Mouse (Mus musculus): ENCODE data around the gene Hacd3.
A peak's percentile ranks its signal among the peaks of the same experiment; 100 is the strongest.

Hacd3 gene

DNA sequence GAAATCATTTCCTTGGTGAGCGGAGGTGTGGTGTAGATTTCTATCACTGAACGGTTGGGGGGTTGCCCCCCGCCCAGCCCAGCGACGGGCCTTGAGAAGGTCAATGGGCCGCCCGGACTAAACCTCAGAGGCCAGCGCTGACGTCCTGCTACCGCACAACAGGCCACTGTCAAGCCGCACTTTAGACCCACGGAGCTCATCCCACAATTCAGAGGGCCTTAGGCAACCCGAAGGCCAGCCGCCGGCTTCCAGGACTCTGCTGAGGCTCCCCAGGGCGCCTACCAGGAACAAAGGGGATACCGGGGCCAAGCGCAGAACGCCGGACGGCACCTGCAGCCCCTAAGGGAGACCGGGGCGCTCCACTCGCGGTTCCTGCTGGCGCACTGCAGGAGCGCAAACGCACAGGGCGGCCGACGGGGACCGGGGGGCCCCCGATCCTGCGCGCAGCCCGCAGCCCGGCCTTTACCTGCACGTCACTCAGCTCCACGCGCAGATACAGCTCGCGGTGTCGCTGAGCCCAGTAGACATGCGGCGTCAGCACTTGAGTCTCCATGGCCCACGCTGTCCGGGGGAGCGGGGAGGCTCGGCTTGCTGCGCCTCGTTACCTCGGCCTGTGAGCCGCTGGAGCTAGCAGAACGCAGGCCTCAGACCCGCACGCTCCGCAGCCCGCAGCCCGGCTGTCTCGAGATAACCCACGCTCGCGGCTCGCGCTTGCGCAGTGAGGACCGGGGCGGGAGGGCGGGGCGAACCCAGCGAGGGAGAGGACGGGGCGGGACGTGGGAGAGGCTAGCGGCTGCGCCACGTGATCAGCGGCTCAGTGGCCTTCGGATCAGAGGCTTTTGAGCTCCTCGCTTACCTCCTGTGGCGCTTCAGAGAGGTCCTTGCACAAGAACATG is at the start of gene Hacd3:
Gene Hacd3, minus strand, starts transcription at position 703 of the 896 bp plus-strand sequence.
- DNase-seq (ENCODE audit: low spot score in 2 of 2), result peak; percentile 87 to 95

DNA sequence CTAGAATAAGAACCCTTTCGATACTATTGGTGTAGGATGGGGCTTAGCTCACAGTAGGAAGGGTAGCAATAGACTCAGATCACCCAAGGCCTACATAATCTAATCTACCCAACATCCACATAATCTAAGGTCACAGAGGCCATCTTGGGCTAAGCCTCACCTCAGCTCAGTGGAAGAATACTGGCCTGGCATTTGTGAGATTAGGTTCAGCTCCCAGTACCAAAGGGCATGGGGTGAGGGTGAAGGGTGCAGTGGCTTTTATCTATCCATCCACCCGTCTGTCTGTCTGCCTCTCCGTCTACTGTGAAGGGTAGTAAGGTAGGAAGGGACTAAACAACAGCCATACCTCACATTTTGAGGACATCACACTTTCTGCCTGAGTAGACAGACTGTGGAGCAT is 49.1 kb upstream of the Hacd3 start:
- DNase-seq (ENCODE audit: low spot score in 2 of 2), result no peak

DNA sequence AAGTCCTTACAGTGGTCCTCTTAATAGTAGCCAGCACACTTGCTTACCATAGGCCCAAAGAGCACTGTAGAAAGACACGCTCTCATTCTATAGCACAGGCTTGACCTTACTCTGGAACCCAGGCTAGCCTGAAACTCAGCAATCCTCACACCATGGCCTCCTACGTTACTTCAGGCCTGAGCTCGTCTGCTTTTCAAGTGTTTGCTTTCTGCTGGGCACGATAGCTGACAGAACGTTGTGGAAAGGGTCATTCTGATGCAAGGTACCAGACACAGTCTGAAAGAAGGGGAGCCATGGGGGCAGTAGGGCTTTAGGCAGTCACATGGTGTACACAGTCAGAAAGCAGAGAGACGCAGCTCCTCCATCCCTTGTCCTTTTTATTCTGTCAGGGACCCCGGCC is 42.8 kb upstream of the Hacd3 start:
- no peak for DNase-seq (ENCODE audit: low spot score in 2 of 2)

DNA sequence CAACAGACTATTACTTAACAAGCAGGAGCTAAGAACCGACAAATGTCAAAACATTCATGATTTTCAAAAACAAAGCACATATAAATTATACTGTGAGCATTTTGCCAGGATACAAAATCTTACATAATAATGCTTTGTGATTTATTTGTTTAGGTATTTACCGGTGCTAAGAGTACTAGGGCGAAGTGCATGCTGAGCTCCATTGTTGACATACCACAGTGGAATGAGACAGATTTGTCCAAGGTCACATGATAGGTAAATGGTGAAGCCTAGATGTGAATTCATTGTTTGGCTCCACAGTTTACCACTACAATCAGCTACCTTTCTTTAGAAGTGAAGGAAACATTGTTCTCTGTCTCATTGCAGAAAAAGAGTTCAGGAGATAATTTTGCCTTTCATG is 29.5 kb upstream of the Hacd3 start:
- DNase-seq (ENCODE audit: low spot score in 2 of 2), result no peak

DNA sequence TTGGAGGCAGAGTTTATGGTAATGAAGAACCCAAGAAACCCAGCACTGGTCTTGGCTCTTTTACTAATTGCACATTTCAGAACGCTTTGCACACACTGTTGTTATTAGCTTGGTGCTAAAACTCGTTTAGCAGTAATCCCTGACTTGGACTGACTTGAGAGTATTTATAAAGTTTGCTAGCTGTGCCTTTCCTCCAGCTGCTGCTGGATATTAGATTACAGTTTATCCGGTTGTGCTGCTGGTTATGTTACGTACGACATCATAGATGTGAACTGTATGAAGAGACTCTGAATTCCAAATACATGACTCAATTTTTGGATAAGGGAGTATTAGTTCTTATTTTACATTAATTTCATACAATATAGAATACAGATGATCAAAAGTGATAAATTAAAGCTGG is 27.9 kb upstream of the Hacd3 start:
- DNase-seq (ENCODE audit: low spot score in 2 of 2), result no peak

DNA sequence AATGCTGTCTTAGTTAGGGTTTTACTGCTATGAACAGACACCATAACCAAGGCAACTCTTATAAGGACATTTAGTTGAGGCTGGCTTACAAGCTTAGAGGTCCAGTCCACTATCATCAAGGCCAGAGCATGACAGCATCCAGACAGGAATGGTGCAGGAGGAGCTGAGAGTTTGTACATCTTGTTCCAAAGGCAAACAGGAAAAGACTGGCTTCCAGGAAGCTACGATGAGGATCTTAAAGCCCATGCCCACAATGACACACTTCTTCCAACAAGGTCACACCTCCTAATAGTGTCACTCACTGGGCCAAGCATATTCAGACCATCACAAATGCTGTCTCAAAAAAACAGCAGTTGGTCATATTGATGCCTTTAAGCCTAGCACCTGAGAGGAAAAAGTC is 25.5 kb upstream of the Hacd3 start:
- DNase-seq (ENCODE audit: low spot score in 2 of 2), result no peak

DNA sequence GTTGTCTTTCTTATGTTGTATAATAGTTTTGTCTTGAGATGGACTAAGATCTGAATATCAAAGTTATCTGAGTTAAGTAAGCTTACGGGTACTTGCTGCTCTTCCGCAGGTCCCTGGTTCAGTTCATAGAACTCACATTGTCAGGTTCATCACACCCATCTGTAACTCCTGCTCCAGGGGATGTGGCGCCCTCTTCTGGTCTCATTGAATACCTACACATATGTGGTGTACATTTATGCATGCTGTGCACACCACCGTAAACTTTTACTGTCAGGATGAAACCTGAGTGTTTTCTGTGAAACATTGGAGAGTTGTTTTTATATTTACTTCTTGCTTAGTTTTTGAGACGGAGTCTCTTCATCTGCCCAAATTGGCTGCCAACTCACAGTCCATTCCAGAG is 19.9 kb upstream of the Hacd3 start:
- no peak for DNase-seq (ENCODE audit: low spot score in 2 of 2)

DNA sequence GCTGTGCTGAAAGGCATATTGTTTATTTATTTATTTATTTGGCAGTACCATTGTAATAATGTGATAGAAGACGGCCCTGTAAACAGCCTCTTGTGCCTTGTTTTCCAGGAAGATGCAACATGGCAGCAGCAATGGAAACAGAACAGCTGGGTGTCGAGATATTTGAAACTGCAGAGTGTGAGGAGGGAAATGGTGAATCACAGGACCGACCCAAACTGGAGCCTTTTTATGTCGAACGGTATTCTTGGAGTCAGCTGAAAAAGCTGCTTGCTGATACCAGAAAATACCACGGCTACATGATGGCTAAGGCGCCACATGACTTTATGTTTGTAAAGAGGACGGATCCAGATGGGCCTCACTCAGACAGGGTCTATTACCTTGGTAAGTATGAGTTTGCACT is 15.4 kb upstream of the Hacd3 start:
- DNase-seq (ENCODE audit: low spot score in 2 of 2), result no peak

DNA sequence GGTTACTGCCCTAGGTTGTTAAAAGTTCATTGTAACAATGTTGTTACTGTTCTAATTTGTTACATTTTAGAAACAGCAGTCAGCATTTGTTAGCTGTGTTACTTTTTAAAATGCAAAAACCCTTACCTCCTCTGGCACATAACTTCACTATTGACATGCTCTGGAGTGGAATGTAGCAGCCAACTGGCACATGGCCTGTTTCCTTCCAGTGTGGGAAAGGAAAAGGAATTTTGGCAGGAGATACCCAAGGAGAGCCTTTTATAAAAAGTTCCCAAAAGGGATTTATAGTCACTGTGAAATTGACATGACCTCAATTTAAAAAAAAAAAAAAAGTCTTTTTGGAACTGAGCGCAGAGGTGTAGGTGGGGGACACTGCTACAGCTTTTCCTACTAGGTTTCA is 15.0 kb upstream of the Hacd3 start:
- DNase-seq (ENCODE audit: low spot score in 2 of 2), result no peak

DNA sequence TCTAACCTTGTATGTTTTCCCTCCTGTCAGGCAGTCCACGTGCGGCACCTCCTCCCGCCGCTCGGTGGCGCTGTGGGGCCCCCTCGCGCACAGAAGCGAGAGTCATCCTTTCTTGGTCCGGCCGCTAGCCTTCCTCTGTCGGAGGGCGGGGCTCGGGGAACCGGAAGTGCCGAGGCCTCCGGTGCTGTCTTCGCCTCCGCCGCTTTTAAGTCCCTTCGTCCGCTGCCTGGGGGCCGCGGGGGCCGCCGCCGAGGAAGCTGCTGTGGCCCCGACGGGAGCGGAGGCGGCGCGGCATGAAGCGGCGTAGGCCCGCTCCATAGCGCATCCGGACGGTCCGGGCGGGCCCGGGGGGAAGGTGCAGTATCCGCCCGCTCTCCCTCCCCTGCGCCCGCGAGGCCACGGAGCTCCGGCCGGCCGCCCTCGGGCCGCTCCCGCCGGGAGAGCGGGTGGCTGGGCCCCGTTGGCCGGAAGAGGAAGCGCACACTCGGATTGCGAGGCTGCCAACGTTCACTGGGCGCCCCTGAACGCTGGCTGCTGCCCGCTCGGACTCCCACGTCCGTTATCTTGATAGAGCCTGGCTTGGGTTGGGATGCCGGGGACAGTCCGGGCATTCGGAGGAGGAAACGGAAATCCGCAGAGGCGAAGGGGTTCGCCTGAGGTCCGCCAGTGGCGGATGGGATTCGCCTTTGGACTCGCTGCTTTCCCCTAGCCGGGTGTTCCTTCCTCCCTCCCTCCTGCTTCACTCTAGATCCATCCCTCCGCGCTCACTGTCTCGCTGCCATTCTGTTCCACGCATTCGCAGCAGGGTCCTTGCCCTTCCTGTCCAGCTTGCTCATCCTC is 11.0 kb upstream of the Hacd3 start, which contains the start of gene Dpp8:
Gene Dpp8, plus strand, starts transcription at position 146 of the 840 bp plus-strand sequence.
- peak; percentile 96 to 99 for DNase-seq (ENCODE audit: low spot score in 2 of 2)

DNA sequence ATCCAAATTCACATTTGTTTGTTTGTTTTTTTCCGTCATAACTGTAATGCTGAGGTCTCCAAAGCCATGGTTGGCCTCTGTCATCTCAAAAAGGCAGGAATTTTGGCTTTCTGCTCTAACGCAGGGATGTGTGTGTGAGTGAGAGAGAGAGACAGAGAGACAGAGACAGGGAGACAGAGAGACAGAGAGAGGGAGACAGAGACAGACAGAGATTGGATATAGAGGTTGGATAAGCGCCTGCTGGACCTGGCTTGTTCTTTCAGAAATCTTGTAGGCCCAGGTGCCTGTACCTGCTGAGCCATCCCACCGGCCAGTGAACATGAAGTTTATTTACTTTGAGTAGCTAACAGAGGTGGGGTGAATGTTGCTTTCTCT is 10.4 kb upstream of the Hacd3 start:
- DNase-seq (ENCODE audit: low spot score in 2 of 2), result no peak

DNA sequence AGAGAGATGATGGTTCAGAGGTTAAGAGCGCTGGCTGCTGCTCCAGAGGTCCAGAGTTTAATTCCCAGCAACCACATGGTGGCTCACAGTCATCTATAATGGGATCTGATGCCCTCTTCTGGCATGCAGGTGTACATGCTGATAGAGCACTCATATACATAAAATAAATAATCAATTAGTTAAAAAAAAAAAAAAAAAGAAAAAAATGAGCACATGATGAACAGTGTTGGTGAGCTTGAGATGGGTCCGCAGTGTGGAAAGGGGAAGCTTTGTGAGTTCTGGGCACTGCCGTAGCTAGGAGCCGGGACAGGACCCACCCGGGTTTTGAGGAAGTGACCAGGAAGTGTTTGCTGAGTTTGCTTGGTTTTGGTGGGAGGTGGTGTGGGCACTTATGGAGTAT is 9.9 kb upstream of the Hacd3 start:
- peak in 1 of 2 experiments; percentile 27 for DNase-seq (ENCODE audit: low spot score in 2 of 2)

DNA sequence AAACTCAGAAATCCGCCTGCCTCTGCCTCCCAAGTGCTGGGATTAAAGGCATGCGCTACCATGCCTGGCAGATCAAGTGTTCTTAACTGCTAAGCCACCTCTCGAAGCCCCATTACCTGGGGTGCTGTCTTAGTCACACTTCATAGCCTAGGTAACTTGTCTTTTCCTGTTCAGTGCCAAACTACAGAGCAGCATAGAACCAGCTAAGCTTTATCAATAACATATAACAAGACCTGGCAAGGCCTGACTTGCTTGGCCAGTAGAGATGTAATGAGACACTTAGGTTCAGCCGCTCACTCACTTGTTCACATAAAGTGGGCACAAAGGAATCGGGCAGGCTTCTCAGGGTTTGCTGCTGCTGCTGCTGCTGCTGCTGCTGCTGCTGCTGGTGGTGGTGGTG is 6.8 kb upstream of the Hacd3 start:
- DNase-seq (ENCODE audit: low spot score in 2 of 2), result no peak

DNA sequence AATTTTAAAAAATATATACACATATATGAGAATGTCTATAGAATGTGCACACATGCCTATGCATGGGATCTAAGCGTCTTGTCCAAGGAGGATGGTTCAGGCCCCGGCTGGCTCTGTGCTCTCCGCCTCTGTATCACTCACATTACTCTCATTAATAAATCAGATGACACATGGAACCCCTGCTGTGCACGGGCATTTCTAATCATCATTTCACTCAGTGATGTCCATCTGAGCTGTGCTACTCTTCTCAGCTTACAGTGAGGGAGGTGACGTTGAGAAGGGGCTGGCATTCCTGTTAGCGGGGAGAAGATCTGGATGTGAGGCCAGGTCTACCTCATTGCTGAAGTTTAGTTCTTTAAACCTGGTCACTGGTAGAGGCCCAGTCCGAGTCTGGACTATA is 5.7 kb upstream of the Hacd3 start:
- no peak for DNase-seq (ENCODE audit: low spot score in 2 of 2)

DNA sequence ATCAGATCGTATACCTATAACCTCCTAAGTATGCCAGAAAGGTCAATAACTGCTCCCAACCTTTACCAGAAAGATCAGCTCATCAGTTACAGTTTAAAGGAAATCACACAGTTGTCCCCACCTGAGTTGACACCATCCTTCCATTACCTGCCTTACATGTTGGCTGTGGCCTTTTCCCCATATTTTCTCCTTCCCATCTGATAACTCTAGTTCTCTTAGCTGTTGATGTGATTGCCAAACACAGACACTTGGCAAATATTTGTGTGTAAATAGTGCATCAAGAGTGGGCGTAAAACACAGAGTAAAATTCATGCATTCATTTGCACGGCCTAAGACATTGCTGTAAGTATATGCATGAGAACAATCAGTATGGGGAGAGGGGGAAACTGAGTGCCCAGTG is 2.0 kb upstream of the Hacd3 start:
- DNase-seq (ENCODE audit: low spot score in 2 of 2), result no peak

DNA sequence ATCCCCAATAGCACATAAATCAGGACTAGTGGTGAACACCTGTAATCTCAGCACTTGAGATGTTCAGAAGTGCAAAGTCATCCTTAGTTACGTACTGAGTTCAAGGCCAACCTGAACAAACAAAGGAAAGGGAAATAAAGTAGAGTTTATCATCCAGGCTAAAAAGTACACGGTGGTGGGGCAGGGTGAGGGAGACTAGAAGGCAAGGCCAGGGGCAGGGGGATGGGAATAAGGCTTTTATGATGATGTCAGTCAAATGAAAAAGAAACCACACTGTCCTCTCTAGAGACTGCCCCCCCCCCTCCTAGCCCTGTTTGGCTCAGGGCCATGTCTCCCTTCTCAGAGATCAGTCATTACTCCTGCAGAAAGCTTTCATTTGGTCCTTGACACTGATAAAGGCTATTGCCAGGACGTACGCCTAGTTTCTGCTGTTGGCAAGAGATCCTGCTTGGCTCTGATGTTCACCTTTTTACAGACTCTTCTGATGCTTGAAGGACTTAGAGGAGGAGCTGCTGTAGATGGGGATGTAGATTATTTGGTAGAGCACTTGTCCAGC is 1.2 kb upstream of the Hacd3 start:
- no peak for DNase-seq (ENCODE audit: low spot score in 2 of 2)

DNA sequence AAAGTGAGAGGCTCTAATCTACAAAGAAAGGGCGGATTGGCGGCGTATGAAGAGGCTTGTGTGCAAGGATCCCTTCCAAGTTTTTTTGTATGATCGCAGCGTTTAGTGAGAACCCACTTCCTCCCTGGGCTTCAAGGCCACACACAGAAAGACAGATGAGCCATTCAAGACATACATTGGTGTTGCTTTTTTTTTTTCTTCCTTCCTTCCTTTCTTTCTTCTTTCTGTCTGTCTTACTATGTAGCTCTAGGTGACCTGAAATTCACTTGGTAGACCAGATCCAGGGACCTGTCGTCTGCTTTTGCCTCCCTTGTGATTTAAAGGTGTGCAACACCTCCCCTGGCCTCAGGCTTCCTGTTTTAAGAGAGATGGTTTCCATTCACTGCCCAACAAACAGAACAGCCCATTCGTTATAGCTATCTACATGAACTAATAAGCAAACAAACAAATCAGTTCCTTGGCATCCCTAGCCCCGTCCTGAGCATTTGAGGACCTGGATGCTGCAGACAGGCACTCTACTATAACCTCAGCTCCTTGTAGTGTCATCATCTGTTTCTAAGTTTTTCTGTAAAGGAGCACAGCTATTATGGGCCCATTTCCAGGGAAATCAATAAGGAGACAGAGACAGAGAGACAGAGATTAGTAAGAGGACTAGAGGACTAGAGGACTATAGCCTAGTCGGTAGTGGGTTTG is 540 bp upstream of the Hacd3 start:
- peak in 1 of 2 experiments; percentile 62 for DNase-seq (ENCODE audit: low spot score in 2 of 2)

DNA sequence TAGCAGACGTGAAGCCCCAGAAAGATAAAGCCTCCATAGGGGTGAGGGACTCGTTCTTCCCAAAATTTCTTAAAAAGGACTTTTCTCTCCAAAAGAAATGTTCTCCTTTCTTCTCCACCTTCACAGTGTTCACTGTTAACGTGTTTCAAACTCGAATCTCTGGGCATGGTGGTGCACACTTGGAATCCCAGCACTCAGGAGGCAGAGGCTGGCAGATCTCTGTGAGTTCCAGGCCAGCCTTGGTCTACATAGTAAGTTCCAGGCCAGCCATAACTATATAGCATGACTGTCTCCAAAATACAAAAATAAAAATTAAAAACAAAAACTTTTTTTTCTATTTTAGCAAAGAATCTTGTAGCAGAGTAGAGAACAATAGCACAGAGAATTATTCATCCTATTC is 1.4 kb downstream of the Hacd3 start:
- peak in 1 of 2 experiments; percentile 51 for DNase-seq (ENCODE audit: low spot score in 2 of 2)

DNA sequence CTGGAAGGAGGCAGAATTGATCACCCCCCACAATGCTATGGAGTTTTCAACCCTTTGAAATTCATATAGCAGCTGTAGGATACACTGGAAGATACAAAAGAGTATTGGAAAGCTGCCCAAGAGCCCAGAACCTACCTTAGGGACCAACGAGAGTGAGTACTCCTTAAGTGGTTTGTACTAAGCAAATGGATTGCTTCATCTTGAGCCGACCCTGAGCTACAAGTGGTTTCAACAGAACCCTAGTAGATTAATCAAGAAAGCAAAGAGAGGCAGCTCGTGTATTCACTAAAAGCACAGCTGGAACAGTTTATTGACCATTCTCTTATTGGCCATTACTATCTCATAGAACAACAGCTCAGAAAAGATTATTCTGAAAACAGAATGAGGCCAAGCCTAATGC is 2.3 kb downstream of the Hacd3 start:
- DNase-seq (ENCODE audit: low spot score in 2 of 2), result no peak

DNA sequence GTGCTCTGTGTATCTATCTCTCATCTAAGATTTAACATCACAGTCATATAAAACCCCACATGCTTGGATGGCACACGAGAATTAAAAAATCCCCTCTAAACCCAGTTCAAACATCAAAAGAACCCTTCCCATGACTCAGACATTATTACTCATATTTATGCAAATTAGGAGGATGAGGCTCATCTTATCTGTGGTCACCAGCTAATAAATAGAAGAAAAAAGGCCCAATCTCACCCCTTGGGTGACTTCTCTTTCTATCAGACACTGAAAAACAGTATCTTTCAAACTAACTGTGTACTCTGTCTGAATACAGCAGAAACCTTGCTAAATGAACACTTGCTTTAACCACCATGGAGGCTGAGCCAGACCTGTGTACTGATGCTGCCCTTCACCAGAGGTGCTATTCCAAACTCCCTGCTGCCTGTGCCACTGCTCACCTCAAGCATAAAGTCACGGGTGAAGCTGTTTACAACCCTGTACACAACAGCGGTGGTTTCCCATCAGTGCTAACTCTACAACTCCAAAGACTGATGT is 2.8 kb downstream of the Hacd3 start:
- no peak for DNase-seq (ENCODE audit: low spot score in 2 of 2)

DNA sequence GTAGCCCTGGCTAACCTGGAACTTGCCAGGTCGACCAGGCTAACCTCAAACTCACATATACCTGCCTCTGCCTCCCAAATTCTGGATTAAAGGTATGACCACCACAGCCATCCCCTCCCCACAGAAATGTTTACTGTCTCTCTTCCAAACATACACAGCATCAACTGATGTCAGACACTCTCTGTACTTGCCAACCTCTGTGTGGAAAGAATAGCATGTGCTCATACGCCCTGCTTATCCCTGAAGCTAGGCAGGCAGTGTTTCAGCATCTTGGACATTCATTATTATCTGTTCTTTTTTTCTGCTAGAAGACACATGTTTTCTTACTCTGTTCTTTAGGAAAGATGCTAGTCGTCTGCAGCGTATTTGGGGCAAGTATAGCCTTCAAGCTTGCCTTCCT is 3.6 kb downstream of the Hacd3 start:
- DNase-seq (ENCODE audit: low spot score in 2 of 2), result no peak

Data from spleen, postnatal 4 days (tissue).